Mouse (Mus musculus) C2C12 (cell line): ENCODE measurements around the gene Batf3. TPM values are rescaled to one million over a fixed set of nuclear protein-coding genes. Genes with fewer than 3 reads are reported as not detected.

ENCODE experiments used
- H3K27me3 ChIP-seq: one replicate; pipeline ENCODE4 v1.6.1; 2011; ENCODE audit not compliant: control insufficient read depth, insufficient read depth, insufficient read length
- H3K36me3 ChIP-seq: one replicate; pipeline ENCODE4 v1.6.1; 2011; ENCODE audit not compliant: control insufficient read depth, insufficient read depth
- H3K4me3 ChIP-seq: one replicate; pipeline ENCODE4 v1.5.1; 2011; ENCODE audit warnings: mild to moderate bottlenecking, control low read depth; ENCODE audit not compliant: poor library complexity, insufficient read depth, severe bottlenecking
- H3K79me2 ChIP-seq: one replicate; pipeline ENCODE4 v1.6.1; 2011; ENCODE audit not compliant: control insufficient read depth, insufficient read depth
- H3K79me3 ChIP-seq: one replicate; pipeline ENCODE4 v1.6.1; 2011; ENCODE audit warnings: low read depth, control low read depth
- H3ac ChIP-seq: one replicate; pipeline ENCODE3; 2011; ENCODE audit warnings: low read depth; ENCODE audit not compliant: control insufficient read depth, insufficient read length
- CEBPB ChIP-seq: IDR thresholded peaks from one replicate; pipeline ENCODE4 v1.6.1; 2011; ENCODE audit warnings: low read depth, mild to moderate bottlenecking, control low read depth, moderate library complexity
- CTCF ChIP-seq: IDR thresholded peaks from one replicate; pipeline ENCODE4 v1.5.1; 2011; ENCODE audit not compliant: control insufficient read depth, insufficient read depth, insufficient read length
- FOSL1 ChIP-seq: IDR thresholded peaks from one replicate; pipeline ENCODE4 v1.8.0; 2011; ENCODE audit warnings: mild to moderate bottlenecking, low read length; ENCODE audit not compliant: poor library complexity, insufficient read depth, severe bottlenecking
- MAX ChIP-seq: IDR thresholded peaks from one replicate; pipeline ENCODE4 v1.6.1; 2011; ENCODE audit warnings: mild to moderate bottlenecking, control low read depth
- MYOD1 ChIP-seq: IDR thresholded peaks from one replicate; pipeline ENCODE4 v1.6.1; 2011; ENCODE audit warnings: low read depth; ENCODE audit not compliant: control insufficient read depth, insufficient read length
- MYOG ChIP-seq: IDR thresholded peaks from one replicate; pipeline ENCODE4 v1.6.1; 2011; ENCODE audit not compliant: control insufficient read depth, insufficient read length; ENCODE audit errors: extremely low read depth
- USF1 ChIP-seq: IDR thresholded peaks from one replicate; pipeline ENCODE4 v1.6.1; 2011; ENCODE audit warnings: low read depth, mild to moderate bottlenecking, control low read depth, moderate library complexity
- polyA plus RNA-seq: library from polyadenylated mRNA; unstranded; fragments of >200 nt; fragmentation: generic; extraction: Trizol; gene quantifications from one replicate; pipeline ENCODE4 v1.2.1, GENCODE M21; 2012; ENCODE audit warnings: missing spikeins

Gene Batf3
- polyA plus RNA-seq, 1 experiment: 0.78 TPM

- no peak overlapping the region for H3ac ChIP-seq
- no peak overlapping the region for H3K4me3 ChIP-seq
- H3K36me3 ChIP-seq: no peaks in the 10 kb centered on the region
- no peaks in the 10 kb centered on the region for H3K27me3 ChIP-seq
- H3K79me3 ChIP-seq: no peaks in the 10 kb centered on the region
- H3K79me2 ChIP-seq: no peaks in the 10 kb centered on the region
- no peak for TF ChIP-seq CEBPB
- no peak for TF ChIP-seq USF1
- no peak for TF ChIP-seq FOSL1
- no peak for TF ChIP-seq MAX
- no peak for TF ChIP-seq CTCF
- no peak for TF ChIP-seq MYOG
- no peak for TF ChIP-seq MYOD1
These were observed 571 bp upstream of the Batf3 start for GRCm38 (mm10) chr1:191096871-191097681.

GRCm38 (mm10) chr1:191099114-191099513, 1.5 kb downstream of the Batf3 start:
- TF ChIP-seq FOSL1 (no peak), CEBPB (no peak), MAX (no peak), MYOG (no peak), CTCF (no peak), USF1 (no peak), MYOD1 (no peak)
- no peak overlapping the region for H3ac ChIP-seq
- H3K79me3 ChIP-seq: no peaks in the 10 kb centered on the region
- H3K4me3 ChIP-seq: no peak overlapping the region
- H3K79me2 ChIP-seq: no peaks in the 10 kb centered on the region
- H3K27me3 ChIP-seq: no peaks in the 10 kb centered on the region
- no peaks in the 10 kb centered on the region for H3K36me3 ChIP-seq

- no peaks in the 10 kb centered on the region for H3K79me2 ChIP-seq
- no peaks in the 10 kb centered on the region for H3K27me3 ChIP-seq
- H3K4me3 ChIP-seq: no peak overlapping the region
- H3K36me3 ChIP-seq: no peaks in the 10 kb centered on the region
- no peaks in the 10 kb centered on the region for H3K79me3 ChIP-seq
- H3ac ChIP-seq: no peak overlapping the region
- TF ChIP-seq USF1 (no peak), MAX (no peak), CTCF (no peak), MYOD1 (no peak), CEBPB (no peak), MYOG (no peak), FOSL1 (no peak)
These were observed 2.2 kb downstream of the Batf3 start for GRCm38 (mm10) chr1:191099772-191100291.

- TF ChIP-seq FOSL1 (no peak), MYOG (no peak), CTCF (no peak), MYOD1 (peak; percentile 55)
- H3K27me3 ChIP-seq: peaks cover 3% of the 10 kb centered on the region
These were observed 5.2 kb downstream of the Batf3 start for GRCm38 (mm10) chr1:191102730-191103370.

GRCm38 (mm10) chr1:191105246-191105645, 7.6 kb downstream of the Batf3 start:
- TF ChIP-seq CEBPB: no peak
- TF ChIP-seq USF1: no peak
- TF ChIP-seq FOSL1: no peak
- no peak for TF ChIP-seq MYOD1
- no peak for TF ChIP-seq MYOG
- no peak for TF ChIP-seq MAX
- TF ChIP-seq CTCF: no peak

More at GRCm38 (mm10) chr1:191102730-191103370, 5.2 kb downstream of the Batf3 start:
- Histone ChIP-seq H3K4me3 (no peak overlapping the region), H3K36me3 (no peaks in the 10 kb centered on the region), H3K79me2 (no peaks in the 10 kb centered on the region), H3ac (no peak overlapping the region), H3K79me3 (no peaks in the 10 kb centered on the region)

More at GRCm38 (mm10) chr1:191105246-191105645, 7.6 kb downstream of the Batf3 start:
- Histone ChIP-seq H3K36me3 (no peaks in the 10 kb centered on the region), H3K79me2 (no peaks in the 10 kb centered on the region), H3ac (no peak overlapping the region), H3K79me3 (no peaks in the 10 kb centered on the region), H3K27me3 (peaks cover 3% of the 10 kb centered on the region), H3K4me3 (no peak overlapping the region)
